Mouse (Mus musculus) thymus, postnatal 36 days (tissue): ENCODE results near the gene Ctnnal1.
"Not testable (repeated sequence)": the region's sequence is repeated elsewhere in the genome, so short reads cannot be mapped to it uniquely, and the experiment has no call there.

Experiments used
- DNase-seq, 2 experiments: peaks; one replicate each; pipeline ENCODE4 v3.0.0; 2022; ENCODE audit warnings: mixed read lengths in 2 of 2

The Ctnnal1 gene

DNA sequence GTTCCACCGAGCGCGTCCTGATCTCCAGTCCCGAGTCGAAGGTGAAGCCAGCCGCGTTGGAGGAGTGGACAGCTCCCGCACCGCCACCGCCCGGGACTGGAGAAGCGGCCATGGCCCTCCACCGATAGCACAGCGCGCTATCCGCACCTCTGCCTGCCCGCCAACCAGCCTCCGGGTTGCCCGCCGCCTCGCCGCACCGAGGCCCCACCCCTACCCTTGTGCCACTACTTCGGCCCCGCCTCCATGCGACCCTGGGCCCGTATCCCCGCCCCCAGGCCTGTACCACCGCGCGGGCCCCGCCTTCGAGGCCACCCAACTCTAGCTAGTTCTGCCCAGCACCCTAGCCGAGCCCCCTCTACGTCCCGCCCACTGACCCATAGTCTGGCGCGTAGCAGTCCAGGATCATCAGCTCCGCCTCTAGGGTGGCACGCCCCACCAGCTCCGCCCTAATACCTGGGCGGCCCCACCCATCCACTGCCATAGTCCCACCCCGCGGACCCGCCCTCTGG, at the start of gene Ctnnal1:
TSS of gene Ctnnal1 (minus strand) at position 186 of the 509 bp plus-strand sequence.
- DNase-seq, result peak; percentile 86 to 87

DNA sequence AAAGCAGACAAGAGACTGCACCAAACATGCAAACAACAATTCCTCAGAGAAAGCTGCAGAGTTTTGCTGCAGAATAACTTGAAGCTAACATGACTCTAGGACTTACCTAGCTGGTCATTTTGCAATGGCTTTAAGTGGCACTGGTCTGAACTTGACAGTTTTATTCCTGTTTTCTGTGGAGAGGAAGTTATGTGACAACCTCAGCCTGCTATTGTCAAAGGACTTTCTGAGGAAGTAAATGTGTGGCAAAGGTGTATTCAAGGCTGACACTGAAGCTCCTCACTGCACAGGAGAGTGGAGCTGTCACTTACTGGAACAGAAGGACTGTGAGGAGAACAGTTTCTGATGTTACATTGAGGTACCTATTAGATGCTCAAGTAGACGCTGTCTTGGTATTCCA, 49.8 kb upstream of the Ctnnal1 start:
- DNase-seq, result no peak

DNA sequence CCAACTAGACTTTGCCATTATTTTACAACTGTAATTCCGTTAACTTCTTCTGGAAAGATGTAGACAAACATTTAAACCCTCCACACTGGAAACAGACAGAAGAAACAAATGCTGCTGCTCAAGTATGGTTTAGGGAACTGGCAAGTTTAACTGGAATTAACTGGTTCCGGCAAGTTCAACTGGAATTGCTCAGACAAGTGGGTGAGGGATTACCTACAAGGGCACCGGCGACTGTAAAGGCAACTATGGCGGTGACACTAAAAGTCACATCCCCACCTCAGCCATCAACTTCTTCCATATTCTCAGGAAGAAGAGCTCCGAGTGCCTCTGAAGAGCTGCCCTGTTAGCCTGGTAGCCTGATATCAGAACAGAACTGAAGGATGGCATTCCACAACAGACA, 49.4 kb upstream of the Ctnnal1 start:
- DNase-seq, result no peak

DNA sequence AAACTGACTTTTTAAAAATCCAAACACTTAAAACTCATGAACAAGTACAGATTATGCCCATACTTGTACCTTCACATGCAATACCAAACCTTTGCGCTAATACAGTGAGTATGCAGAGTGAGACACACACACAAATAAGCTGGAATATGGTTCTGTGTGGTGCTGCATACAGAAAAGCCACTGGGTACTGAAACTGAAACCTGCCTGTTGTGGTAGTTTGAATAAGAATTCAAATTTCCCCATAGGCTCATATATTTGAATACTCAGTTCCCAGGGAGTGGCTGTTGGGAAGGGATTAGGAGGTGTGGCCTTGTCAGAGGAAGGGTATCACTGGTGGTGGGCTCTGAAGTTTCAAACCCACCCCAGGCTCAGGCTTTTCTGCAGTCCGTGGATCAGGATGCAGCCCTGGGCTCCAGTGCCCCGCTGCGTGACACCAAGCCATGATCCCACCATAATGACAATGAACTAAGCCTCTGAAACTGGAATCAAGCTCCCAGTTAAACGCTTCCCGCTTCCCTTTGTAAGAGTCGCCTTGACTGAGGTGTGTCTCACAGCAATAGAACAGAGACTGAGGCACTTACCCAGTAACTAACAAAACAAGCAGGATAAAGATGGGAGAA, 47.5 kb upstream of the Ctnnal1 start:
- DNase-seq, result no peak

DNA sequence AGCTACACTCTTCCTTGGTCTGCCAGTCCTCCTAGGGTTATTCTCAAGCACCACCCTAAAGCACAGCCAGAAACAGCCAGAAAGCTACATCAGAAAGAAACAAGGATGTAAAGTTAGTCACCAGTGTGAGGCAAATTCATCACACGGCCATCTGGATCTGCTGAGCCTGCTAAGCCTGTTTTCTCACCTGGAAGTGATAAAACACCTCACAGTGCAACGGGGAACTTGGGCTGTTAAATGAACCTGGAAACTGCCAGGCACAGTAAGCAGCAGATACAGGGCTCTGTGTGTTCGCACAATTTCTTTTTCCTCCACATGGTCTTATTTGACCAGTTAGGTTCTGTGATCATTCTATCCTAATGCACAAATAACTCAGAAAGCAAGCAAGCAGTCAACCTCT, 44.6 kb upstream of the Ctnnal1 start:
- no peak for DNase-seq

- DNase-seq, result no peak
Measured at GRCm38 (mm10) chr4:56907671-56908070, 42.7 kb upstream of the Ctnnal1 start.

DNA sequence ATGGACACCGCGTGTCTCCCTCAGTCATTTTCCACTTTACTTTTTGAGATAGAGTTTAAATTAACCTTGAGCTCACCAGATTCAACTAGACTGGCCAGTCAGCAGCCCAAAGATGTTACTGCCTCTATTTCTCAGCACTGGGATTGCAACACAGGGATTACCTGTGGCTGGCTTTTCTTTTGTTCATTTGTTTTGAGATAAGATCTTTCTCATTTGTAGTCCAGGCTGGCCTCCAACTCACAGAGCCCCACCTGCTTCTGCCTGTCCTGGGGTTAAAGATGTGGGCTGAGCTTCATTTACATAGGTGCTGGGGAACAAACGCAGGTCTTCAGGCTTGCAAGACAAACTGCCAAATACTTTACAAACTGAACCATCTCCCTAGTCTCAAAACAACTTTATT, 41.9 kb upstream of the Ctnnal1 start:
- DNase-seq, result no peak

- DNase-seq, result no peak
Measured at GRCm38 (mm10) chr4:56905507-56905906, 40.5 kb upstream of the Ctnnal1 start.

- peak in 1 of 2 experiments; percentile 15 for DNase-seq
Measured at GRCm38 (mm10) chr4:56901671-56902070, 36.7 kb upstream of the Ctnnal1 start.

GRCm38 (mm10) chr4:56899216-56899615, 34.2 kb upstream of the Ctnnal1 start:
- DNase-seq, result no peak

DNA sequence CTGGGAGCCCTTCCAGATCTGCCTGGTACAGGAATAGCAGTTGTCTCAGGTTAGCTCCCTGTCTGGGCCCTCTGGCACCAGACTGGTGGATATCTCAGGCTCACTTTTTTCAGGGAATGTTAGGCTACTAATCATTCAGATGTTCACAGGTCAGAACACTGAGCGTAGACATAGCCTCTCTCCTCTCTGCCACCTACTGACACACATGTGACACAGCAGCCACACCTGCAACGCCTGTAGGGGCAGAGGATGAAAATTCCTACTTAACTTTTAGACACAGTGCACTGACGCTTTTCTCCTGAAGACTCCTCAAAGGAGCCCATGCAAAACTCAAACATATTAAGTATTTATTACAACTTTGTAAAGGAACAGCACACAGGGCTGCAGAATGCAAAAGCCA, 32.5 kb upstream of the Ctnnal1 start:
- no peak for DNase-seq

GRCm38 (mm10) chr4:56894196-56894595, 29.2 kb upstream of the Ctnnal1 start:
- DNase-seq, result no peak

DNA sequence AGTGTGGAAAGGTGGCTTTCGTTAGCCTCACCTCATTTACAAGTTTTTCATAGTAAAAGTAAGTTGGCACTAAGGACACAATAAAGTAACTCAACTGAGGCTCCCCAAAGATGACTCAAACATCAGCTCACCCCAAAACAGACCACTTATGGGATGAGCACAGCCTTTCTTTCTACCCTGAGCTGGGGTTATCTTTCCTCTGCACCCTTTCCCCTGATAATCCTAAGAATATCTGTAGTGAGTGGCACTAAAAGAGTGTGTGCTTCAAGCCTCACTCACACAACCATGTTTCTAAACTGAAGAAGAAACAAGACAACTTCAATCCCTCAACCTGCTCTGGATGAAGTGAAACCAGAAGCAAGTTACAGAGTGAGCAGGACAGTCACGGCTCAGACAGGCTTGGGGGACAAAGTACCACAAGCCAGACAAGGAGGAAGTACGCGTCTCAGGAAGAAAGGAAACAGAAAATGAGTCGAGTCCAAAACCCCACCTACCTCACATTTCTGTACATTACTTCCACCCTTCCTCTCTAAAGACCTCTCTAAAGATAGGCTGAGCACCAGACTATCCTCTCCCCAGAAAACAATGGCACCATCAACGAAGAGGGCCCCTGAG, 27.6 kb upstream of the Ctnnal1 start:
- DNase-seq, result no peak

GRCm38 (mm10) chr4:56888483-56888882, 23.5 kb upstream of the Ctnnal1 start:
- no peak for DNase-seq

DNA sequence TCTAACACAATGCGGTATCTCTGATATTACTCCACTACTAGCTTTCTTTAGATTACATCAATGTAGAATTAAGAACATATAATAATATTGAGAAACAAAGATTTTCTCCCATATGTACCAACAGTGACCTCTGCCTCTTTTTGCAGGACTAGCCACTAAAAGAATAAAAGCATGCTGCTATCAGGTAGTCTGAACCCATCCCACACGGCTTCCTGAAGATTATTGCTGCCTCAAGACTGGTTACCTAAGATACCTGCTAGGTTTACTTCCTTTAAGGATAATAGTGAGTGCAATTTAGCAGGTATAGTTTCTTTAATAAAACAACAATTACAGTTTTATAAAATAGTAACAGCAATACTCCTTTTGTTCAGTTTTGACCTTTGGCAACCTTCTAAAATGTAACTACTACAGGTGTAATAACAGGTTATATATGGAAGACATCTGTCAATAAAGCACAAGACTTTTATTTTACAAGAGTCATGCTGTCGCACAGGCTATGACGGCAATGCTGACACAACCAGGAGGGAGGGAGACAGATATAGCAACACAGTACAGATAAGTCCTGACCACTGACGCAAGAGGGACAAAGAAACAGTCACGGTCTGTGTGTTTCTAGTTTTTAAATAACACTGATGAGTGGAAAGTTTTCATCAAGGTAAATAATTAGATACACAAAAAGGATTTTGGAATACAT, 21.4 kb upstream of the Ctnnal1 start:
- DNase-seq, result no peak

- no peak for DNase-seq
Measured at GRCm38 (mm10) chr4:56880036-56880703, 15.2 kb upstream of the Ctnnal1 start.

- DNase-seq, result no peak
Measured at GRCm38 (mm10) chr4:56878971-56879370, 14.0 kb upstream of the Ctnnal1 start.

GRCm38 (mm10) chr4:56870541-56870940, 5.6 kb upstream of the Ctnnal1 start:
- DNase-seq, result not testable (repeated sequence)

DNA sequence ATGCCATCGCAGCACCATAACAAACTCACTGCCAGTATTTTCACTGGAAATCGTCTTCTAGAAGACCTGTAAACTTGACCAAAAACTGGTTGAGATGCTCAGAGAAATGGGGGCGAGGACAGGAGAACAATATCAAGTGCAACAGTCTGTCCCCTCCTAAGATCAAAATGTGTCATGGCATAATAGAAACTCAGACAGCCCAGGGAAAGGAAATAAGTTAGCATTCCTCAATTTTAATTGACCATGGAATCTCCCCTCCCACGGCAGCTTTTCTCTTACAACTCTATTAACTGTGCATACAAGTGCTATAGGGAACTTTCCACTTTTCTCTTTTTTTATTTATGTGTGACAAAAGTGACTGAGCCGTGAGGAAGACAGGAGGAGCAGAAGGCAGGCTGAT, 2.8 kb upstream of the Ctnnal1 start:
- DNase-seq, result no peak

GRCm38 (mm10) chr4:56865971-56866370, 983 bp upstream of the Ctnnal1 start:
- no peak for DNase-seq

DNA sequence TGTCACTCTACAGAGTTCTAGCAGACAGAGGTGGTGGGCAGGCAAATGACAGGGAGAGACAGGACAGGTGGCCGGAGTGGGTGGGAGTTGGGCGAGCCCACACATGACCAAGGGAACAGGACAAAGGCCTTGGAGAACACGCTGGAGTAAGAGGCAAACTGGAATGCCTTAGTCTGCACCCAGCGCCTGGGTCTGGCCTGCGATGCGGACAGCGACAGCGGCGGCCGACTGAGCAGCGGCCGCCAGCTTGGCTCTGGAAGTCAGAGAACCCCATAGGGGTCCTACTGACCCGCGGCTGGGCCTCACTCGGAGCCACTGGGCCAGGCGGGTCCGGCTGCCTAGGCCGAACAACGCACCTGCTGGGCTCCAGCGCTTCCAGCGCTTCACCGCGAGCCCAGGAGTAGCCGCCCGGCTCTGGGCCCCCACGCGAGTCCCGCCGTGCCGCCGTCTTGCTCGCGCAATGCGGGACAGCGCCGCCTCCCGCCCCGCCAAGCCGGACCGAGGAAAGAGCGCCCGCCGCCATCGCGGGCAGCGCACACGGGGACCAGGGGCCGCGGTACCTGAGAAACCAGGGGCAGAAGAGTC, 479 bp downstream of the Ctnnal1 start:
- no peak for DNase-seq

DNA sequence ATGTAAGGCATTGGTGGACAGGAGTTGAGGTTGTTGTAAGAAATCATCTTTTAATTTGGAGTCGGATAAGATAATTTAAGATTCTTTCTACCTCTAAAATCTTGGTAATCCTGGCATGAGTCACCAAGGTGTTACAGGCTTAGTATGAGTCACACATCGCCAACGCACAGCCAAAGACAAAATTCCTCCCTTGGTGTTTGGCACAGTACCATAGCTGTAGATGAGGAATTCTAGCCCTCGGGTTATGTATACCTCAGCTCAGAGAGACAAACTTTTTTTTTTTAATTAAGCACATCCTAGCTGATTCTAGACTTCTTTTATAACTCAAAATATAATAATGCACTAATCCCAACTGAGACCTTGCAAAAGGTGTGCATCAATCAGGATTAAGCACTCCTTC, 972 bp downstream of the Ctnnal1 start:
- DNase-seq, result no peak

DNA sequence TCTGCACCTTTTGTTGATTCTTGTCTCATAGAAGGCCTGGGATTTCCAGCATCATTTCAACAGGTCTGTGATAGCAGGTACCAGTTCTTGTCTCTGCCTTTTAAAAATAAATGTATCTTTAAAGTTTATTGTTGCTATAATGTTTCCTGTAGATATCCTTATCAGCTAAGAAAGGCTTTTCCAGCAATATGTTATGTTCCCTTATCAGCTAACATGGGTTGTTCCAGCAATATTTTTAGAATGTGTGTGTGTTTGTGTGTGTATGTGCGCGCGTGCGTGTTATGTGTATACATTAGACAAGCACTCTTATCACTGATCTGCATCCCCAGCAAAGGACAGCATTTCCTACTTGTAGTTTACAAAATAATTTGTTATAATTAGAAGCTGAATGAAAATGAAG, 3.4 kb downstream of the Ctnnal1 start:
- no peak for DNase-seq
